Mouse (Mus musculus) liver, embryonic 15.5 days (tissue): ENCODE measurements at regions not wholly inside any gene's neighbourhood (a gene's known extent, or its start where the extent isn't known, plus 50 kb on each side); places are given as distances from the start of the nearest gene placed in this dataset.

Experiments used
- ATAC-seq: fragments of 200-750 bp; cut with Nextera tagmentation; 2 replicates; pipeline ENCODE4 v1.8.0; 2017; ENCODE audit warnings: moderate number of reproducible peaks, mild to moderate bottlenecking, moderate library complexity; ENCODE audit not compliant: insufficient read depth
- H3K27ac ChIP-seq: fragments of 300-500 bp; sonication (generic); replicated peaks from 2 replicates; pipeline ENCODE4 v1.5.1; 2015; ENCODE audit warnings: mild to moderate bottlenecking, inconsistent platforms
- H3K27me3 ChIP-seq: fragments of 300-500 bp; sonication (generic); 2 replicates; pipeline ENCODE4 v1.6.1; 2015; ENCODE audit warnings: mild to moderate bottlenecking, inconsistent platforms
- H3K36me3 ChIP-seq: fragments of 300-500 bp; sonication (generic); replicated peaks from 2 replicates; pipeline ENCODE4 v1.6.1; 2015; ENCODE audit warnings: moderate library complexity, mild to moderate bottlenecking, inconsistent platforms
- H3K4me1 ChIP-seq: fragments of 300-500 bp; sonication (generic); replicated peaks from 2 replicates; pipeline ENCODE4 v1.6.1; 2015; ENCODE audit warnings: inconsistent platforms
- H3K4me2 ChIP-seq: fragments of 300-500 bp; sonication (generic); 2 replicates; pipeline ENCODE4 v1.6.1; 2015; ENCODE audit warnings: moderate library complexity, mild to moderate bottlenecking, inconsistent platforms
- H3K4me3 ChIP-seq: fragments of 300-500 bp; sonication (generic); replicated peaks from 2 replicates; pipeline ENCODE4 v1.5.1; 2015; ENCODE audit warnings: mild to moderate bottlenecking, inconsistent platforms
- H3K9ac ChIP-seq: fragments of 300-500 bp; sonication (generic); 2 replicates; pipeline ENCODE4 v1.6.1; 2015; ENCODE audit warnings: moderate library complexity, mild to moderate bottlenecking, inconsistent platforms
- H3K9me3 ChIP-seq: fragments of 300-500 bp; sonication (generic); replicated peaks from 2 replicates; pipeline ENCODE4 v1.6.1; 2016; ENCODE audit warnings: inconsistent platforms
- WGBS: fragments of 180-500 bp; shearing (Covaris S2); methylation state at CpG from one replicate; pipeline ENCODE4 v1.1.7; 2015; ENCODE audit warnings: mixed read lengths; ENCODE audit not compliant: insufficient replicate concordance; 5-methylcytosine and 5-hydroxymethylcytosine counted together

GRCm38 (mm10) chr10:100152821-100153220 lies 137.4 kb downstream of the Kitl start:
- H3K4me1 ChIP-seq = no peaks in the 10 kb centered on the region
- H3K4me2 ChIP-seq = no peak overlapping the region
- H3K4me3 ChIP-seq = no peak overlapping the region
- H3K9ac ChIP-seq = no peak overlapping the region
- H3K9me3 ChIP-seq = no peaks in the 10 kb centered on the region
- no peaks in the 10 kb centered on the region for H3K36me3 ChIP-seq
- 51% methylated on average over 5 of the region's 5 CpGs for WGBS
- no peak overlapping the region for H3K27ac ChIP-seq
- ATAC-seq = no peak
- H3K27me3 ChIP-seq = no peaks in the 10 kb centered on the region

- H3K9me3 ChIP-seq = no peaks in the 10 kb centered on the region
- no peaks in the 10 kb centered on the region for H3K4me1 ChIP-seq
- H3K27me3 ChIP-seq = no peaks in the 10 kb centered on the region
- H3K9ac ChIP-seq = no peak overlapping the region
- H3K4me2 ChIP-seq = no peak overlapping the region
- no peak overlapping the region for H3K27ac ChIP-seq
- H3K36me3 ChIP-seq = no peaks in the 10 kb centered on the region
- WGBS = 62% methylated on average over 3 of the region's 3 CpGs
- ATAC-seq = no peak
- no peak overlapping the region for H3K4me3 ChIP-seq
These were observed 137.9 kb downstream of the Kitl start for GRCm38 (mm10) chr10:100153311-100153710.

GRCm38 (mm10) chr10:100155566-100155965 lies 140.1 kb downstream of the Kitl start:
- H3K27me3 ChIP-seq = no peaks in the 10 kb centered on the region
- no peaks in the 10 kb centered on the region for H3K4me1 ChIP-seq
- H3K9ac ChIP-seq = no peak overlapping the region
- no peak overlapping the region for H3K4me3 ChIP-seq
- WGBS = 63% methylated on average over 2 of the region's 2 CpGs
- ATAC-seq = no peak
- no peak overlapping the region for H3K4me2 ChIP-seq
- no peaks in the 10 kb centered on the region for H3K36me3 ChIP-seq
- H3K9me3 ChIP-seq = no peaks in the 10 kb centered on the region
- H3K27ac ChIP-seq = no peak overlapping the region

GRCm38 (mm10) chr10:100159843-100160531 lies 144.6 kb downstream of the Kitl start:
- H3K4me1 ChIP-seq = no peaks in the 10 kb centered on the region
- H3K4me3 ChIP-seq = no peak overlapping the region
- peak overlapping the region; percentile 11; the same call in 1 of the 2 replicates for H3K4me2 ChIP-seq
- H3K27ac ChIP-seq = no peak overlapping the region
- WGBS = 23% methylated on average over 14 of the region's 14 CpGs
- H3K36me3 ChIP-seq = no peaks in the 10 kb centered on the region
- no peak for ATAC-seq
- H3K27me3 ChIP-seq = no peaks in the 10 kb centered on the region
- no peak overlapping the region for H3K9ac ChIP-seq
- no peaks in the 10 kb centered on the region for H3K9me3 ChIP-seq

GRCm38 (mm10) chr10:100160532-100160852 lies 145.1 kb downstream of the Kitl start:
- no peak overlapping the region for H3K27ac ChIP-seq
- 21% methylated on average over 4 of the region's 4 CpGs for WGBS

DNA sequence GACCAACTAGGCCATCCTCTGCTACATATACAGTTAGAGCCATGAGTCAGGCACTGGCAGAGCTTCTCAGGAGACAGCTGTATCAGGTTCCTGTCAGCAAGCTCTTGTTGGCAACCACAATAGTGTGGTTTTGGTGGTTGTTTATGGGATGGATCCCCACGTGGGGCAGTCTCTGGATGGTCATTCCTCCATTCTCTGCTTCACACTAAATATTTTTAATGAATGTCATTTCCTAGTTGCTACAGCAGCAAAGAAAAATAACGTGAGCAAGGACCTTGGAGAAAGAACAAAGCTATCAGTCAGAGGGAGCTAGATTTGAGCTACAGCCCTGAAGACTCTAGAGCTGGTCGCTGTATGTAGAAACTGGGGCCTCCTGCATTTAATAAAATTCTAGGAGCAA lies 145.7 kb downstream of the Kitl start:
- WGBS = 28% methylated on average over 3 of the region's 3 CpGs
- Histone ChIP-seq H3K4me3 (no peak overlapping the region), H3K4me2 (no peak overlapping the region), H3K9me3 (no peaks in the 10 kb centered on the region), H3K27me3 (no peaks in the 10 kb centered on the region), H3K27ac (no peak overlapping the region), H3K4me1 (no peaks in the 10 kb centered on the region), H3K9ac (no peak overlapping the region), H3K36me3 (no peaks in the 10 kb centered on the region)
- no peak for ATAC-seq

More at GRCm38 (mm10) chr10:100160532-100160852, 145.1 kb downstream of the Kitl start:
- H3K27me3 ChIP-seq = no peaks in the 10 kb centered on the region
- H3K36me3 ChIP-seq = no peaks in the 10 kb centered on the region
- no peak overlapping the region for H3K4me3 ChIP-seq
- H3K9me3 ChIP-seq = no peaks in the 10 kb centered on the region
- ATAC-seq = no peak
- no peak overlapping the region for H3K9ac ChIP-seq
- H3K4me1 ChIP-seq = no peaks in the 10 kb centered on the region
- peak overlapping the region; percentile 11; the same call in 1 of the 2 replicates for H3K4me2 ChIP-seq

GRCm38 (mm10) chr10:100164526-100164925 lies 149.1 kb downstream of the Kitl start:
- no peak for ATAC-seq
- H3K36me3 ChIP-seq = no peaks in the 10 kb centered on the region
- no peaks in the 10 kb centered on the region for H3K27me3 ChIP-seq
- no peak overlapping the region for H3K4me3 ChIP-seq
- H3K9ac ChIP-seq = no peak overlapping the region
- no peak overlapping the region for H3K4me2 ChIP-seq
- H3K27ac ChIP-seq = no peak overlapping the region
- no peaks in the 10 kb centered on the region for H3K4me1 ChIP-seq
- 28% methylated on average over 1 of the region's 1 CpGs for WGBS
- H3K9me3 ChIP-seq = no peaks in the 10 kb centered on the region

DNA sequence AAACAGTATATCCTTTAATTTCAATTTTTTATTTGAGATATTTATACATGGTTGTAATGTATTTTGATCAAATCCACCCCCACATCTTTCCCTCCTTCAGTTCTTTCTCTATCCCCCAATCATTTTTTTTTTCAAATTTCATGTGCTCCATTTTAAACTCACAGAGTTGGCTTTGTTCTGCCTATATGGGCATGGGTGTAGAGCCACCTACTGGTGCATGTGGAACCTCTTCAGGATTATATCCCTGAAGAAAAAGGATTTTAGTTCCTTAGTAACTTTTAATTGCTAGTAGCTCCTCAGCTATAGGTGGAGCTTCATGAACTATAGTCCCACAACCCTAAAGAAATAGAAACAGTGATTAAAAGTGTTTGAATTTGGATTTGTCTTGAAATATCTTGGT lies 155.4 kb downstream of the Kitl start:
- Histone ChIP-seq H3K9ac (no peak overlapping the region), H3K36me3 (no peaks in the 10 kb centered on the region), H3K4me3 (no peak overlapping the region), H3K4me1 (no peaks in the 10 kb centered on the region), H3K9me3 (no peaks in the 10 kb centered on the region), H3K27ac (no peak overlapping the region), H3K4me2 (no peak overlapping the region), H3K27me3 (no peaks in the 10 kb centered on the region)
- no peak for ATAC-seq

GRCm38 (mm10) chr10:100197673-100198072 lies 137.8 kb upstream of the Gm4301 start:
- Histone ChIP-seq H3K27ac (no peak overlapping the region), H3K9ac (no peak overlapping the region), H3K9me3 (no peaks in the 10 kb centered on the region), H3K4me3 (no peak overlapping the region), H3K36me3 (no peaks in the 10 kb centered on the region), H3K27me3 (no peaks in the 10 kb centered on the region), H3K4me2 (no peak overlapping the region), H3K4me1 (no peaks in the 10 kb centered on the region)
- no peak for ATAC-seq

DNA sequence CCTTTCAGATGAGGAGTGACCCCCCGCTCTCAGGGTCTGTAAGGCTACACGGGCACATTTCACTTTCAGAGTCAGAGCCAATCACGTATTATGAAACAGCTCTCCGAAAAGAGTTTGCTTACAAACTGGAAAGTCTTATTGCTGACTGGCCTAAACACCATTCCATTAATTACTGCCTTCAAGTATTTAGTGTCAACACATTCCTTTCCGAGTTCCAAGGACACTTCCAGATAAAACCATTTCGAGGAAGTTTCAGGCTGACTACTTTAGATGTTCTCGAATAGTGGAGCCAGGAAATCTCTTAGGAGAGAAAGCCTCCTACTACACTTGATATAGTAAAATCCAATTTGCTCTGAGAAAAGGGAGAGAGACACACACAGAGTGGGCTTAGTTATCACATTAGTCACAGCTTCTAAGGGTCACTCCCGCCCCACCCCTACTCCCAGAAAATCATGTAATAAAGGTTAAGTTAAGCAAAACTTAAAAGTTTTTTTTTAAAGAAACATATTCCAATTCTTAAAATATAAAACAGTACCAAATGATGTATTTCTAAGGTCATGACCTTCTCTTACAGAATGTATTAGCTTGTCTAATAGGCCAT lies 136.3 kb upstream of the Gm4301 start:
- H3K36me3 ChIP-seq = no peaks in the 10 kb centered on the region
- no peak overlapping the region for H3K4me2 ChIP-seq
- no peak overlapping the region for H3K27ac ChIP-seq
- no peaks in the 10 kb centered on the region for H3K4me1 ChIP-seq
- no peak for ATAC-seq
- WGBS = 56% methylated on average over 8 of the region's 8 CpGs
- H3K9me3 ChIP-seq = no peaks in the 10 kb centered on the region
- H3K27me3 ChIP-seq = no peaks in the 10 kb centered on the region
- no peak overlapping the region for H3K9ac ChIP-seq
- H3K4me3 ChIP-seq = no peak overlapping the region

GRCm38 (mm10) chr10:100200431-100200830 lies 135.0 kb upstream of the Gm4301 start:
- Histone ChIP-seq H3K27me3 (no peaks in the 10 kb centered on the region), H3K9me3 (no peaks in the 10 kb centered on the region), H3K27ac (no peak overlapping the region), H3K36me3 (no peaks in the 10 kb centered on the region), H3K9ac (no peak overlapping the region), H3K4me2 (no peak overlapping the region), H3K4me1 (no peaks in the 10 kb centered on the region), H3K4me3 (no peak overlapping the region)
- ATAC-seq = no peak
- 29% methylated on average over 8 of the region's 8 CpGs for WGBS
